Mouse (Mus musculus) MEL (cell line): Measurements from ENCODE around the gene Prickle4. TPM values are rescaled to one million over a fixed set of nuclear protein-coding genes. Genes with fewer than 3 reads are reported as not detected.

Experiments
- DNase-seq: peaks from one replicate; pipeline ENCODE4 v3.0.0; 2011; ENCODE audit warnings: low read depth, low spot score
- H3K27ac ChIP-seq: 2 replicates; pipeline ENCODE4 v1.5.1; 2012; ENCODE audit warnings: low read depth, mild to moderate bottlenecking, control low read depth, low read length, moderate library complexity; ENCODE audit not compliant: control insufficient read depth
- H3K27me3 ChIP-seq, 2 experiments: fragments of 150-350 bp in 1 of 2; sonication (generic) in 1 of 2; 2 replicates each; pipeline ENCODE4 v1.6.1; 2012; ENCODE audit warnings: low read length in 2 of 2, mild to moderate bottlenecking in 2 of 2, improper control_type of control experiment in 1 of 2, moderate library complexity in 1 of 2; ENCODE audit not compliant: insufficient read depth in 2 of 2, control insufficient read depth in 1 of 2
- H3K36me3 ChIP-seq, 2 experiments: 2 replicates each; pipeline ENCODE4 v1.6.1; 2012 to 2014; ENCODE audit warnings: low read length in 2 of 2, improper control_type of control experiment in 1 of 2, inconsistent platforms in 1 of 2, mild to moderate bottlenecking in 1 of 2; ENCODE audit not compliant: insufficient read depth in 2 of 2, control insufficient read depth in 1 of 2
- H3K4me1 ChIP-seq, 2 experiments: fragments of 150-350 bp in 1 of 2; sonication (generic) in 1 of 2; 2 replicates each; pipeline ENCODE4 v1.6.1; 2012; ENCODE audit warnings: low read length in 2 of 2, improper control_type of control experiment in 1 of 2, mild to moderate bottlenecking in 1 of 2; ENCODE audit not compliant: insufficient read depth in 2 of 2, control insufficient read depth in 1 of 2
- H3K4me3 ChIP-seq, 2 experiments: fragments of 150-350 bp in 1 of 2; sonication (generic) in 1 of 2; 2 replicates each; pipeline ENCODE4 v1.5.1; 2012; ENCODE audit warnings: low read depth in 2 of 2, low read length in 2 of 2, mild to moderate bottlenecking in 2 of 2, moderate library complexity in 2 of 2, control low read depth in 1 of 2, improper control_type of control experiment in 1 of 2; ENCODE audit not compliant: control insufficient read depth in 1 of 2, insufficient read depth in 1 of 2
- H3K79me2 ChIP-seq: 2 replicates; pipeline ENCODE4 v1.6.1; 2012; ENCODE audit warnings: mild to moderate bottlenecking, low read length, moderate library complexity; ENCODE audit not compliant: control insufficient read depth, poor library complexity, insufficient read depth
- H3K9ac ChIP-seq: 2 replicates; pipeline ENCODE4 v1.6.1; 2012; ENCODE audit warnings: low read depth, mild to moderate bottlenecking, control low read depth, low read length, moderate library complexity; ENCODE audit not compliant: control insufficient read depth, poor library complexity, severe bottlenecking
- H3K9me3 ChIP-seq: fragments of 150-350 bp; sonication (generic); replicated peaks from 2 replicates; pipeline ENCODE4 v1.6.1; 2012; ENCODE audit warnings: mild to moderate bottlenecking, low read length, improper control_type of control experiment, moderate library complexity; ENCODE audit not compliant: insufficient read depth
- CHD2 ChIP-seq: IDR thresholded peaks from 2 replicates; pipeline ENCODE4 v1.6.1; 2011; ENCODE audit warnings: low read length, improper control_type of control experiment
- EP300 ChIP-seq, 2 experiments: IDR thresholded peaks; 2 replicates each; pipeline ENCODE4 v1.6.1; 2011; ENCODE audit warnings: improper control_type of control experiment in 2 of 2, low read length in 2 of 2, low read depth in 1 of 2, mild to moderate bottlenecking in 1 of 2
- ETS1 ChIP-seq: IDR thresholded peaks from 2 replicates; pipeline ENCODE4 v1.6.1; 2012; ENCODE audit warnings: low read depth, mild to moderate bottlenecking, inconsistent platforms, low read length, improper control_type of control experiment, moderate library complexity
- GATA1 ChIP-seq: IDR thresholded peaks from 2 replicates; pipeline ENCODE4 v1.6.1; 2011; ENCODE audit warnings: low read depth, low read length, improper control_type of control experiment
- JUND ChIP-seq: IDR thresholded peaks from 2 replicates; pipeline ENCODE4 v1.6.1; 2011; ENCODE audit warnings: low read depth, mild to moderate bottlenecking, improper control_type of control experiment, low read length
- MXI1 ChIP-seq: IDR thresholded peaks from 2 replicates; pipeline ENCODE4 v1.6.1; 2011; ENCODE audit warnings: mild to moderate bottlenecking, low read depth, low read length, improper control_type of control experiment
- MYC ChIP-seq: IDR thresholded peaks from 2 replicates; pipeline ENCODE4 v1.6.1; 2011; ENCODE audit warnings: low read depth, mild to moderate bottlenecking, low read length, improper control_type of control experiment, moderate library complexity
- NRF1 ChIP-seq: IDR thresholded peaks from 2 replicates; pipeline ENCODE4 v1.6.1; 2014; ENCODE audit warnings: low read depth, mild to moderate bottlenecking, inconsistent platforms, low read length, improper control_type of control experiment, moderate library complexity; ENCODE audit not compliant: poor library complexity, insufficient read depth, severe bottlenecking
- POLR2AphosphoS5 ChIP-seq: IDR thresholded peaks from 2 replicates; pipeline ENCODE4 v1.6.1; 2012; ENCODE audit warnings: low read depth, borderline replicate concordance, mild to moderate bottlenecking, inconsistent platforms, low read length, moderate library complexity, mixed read lengths
- RAD21 ChIP-seq: IDR thresholded peaks from 2 replicates; pipeline ENCODE4 v1.6.1; 2011; ENCODE audit warnings: mild to moderate bottlenecking, low read depth, low read length, improper control_type of control experiment
- RCOR1 ChIP-seq: IDR thresholded peaks from 2 replicates; pipeline ENCODE4 v1.6.1; 2012; ENCODE audit warnings: low read depth, mild to moderate bottlenecking, inconsistent platforms, low read length, improper control_type of control experiment
- SIN3A ChIP-seq: IDR thresholded peaks from 2 replicates; pipeline ENCODE4 v1.6.1; 2012; ENCODE audit warnings: low read length, improper control_type of control experiment, inconsistent platforms
- SMC3 ChIP-seq: IDR thresholded peaks from 2 replicates; pipeline ENCODE4 v1.6.1; 2011; ENCODE audit warnings: low read depth, low read length, improper control_type of control experiment
- TAL1 ChIP-seq: IDR thresholded peaks from 2 replicates; pipeline ENCODE4 v1.6.1; 2012; ENCODE audit warnings: mild to moderate bottlenecking, inconsistent platforms, low read length, moderate library complexity, mixed read lengths
- TBP ChIP-seq: IDR thresholded peaks from 2 replicates; pipeline ENCODE4 v1.8.0; 2011; ENCODE audit warnings: low read depth, low read length, improper control_type of control experiment
- TCF12 ChIP-seq: IDR thresholded peaks from 2 replicates; pipeline ENCODE4 v1.6.1; 2014; ENCODE audit warnings: low read depth, mild to moderate bottlenecking, inconsistent platforms, low read length, improper control_type of control experiment, moderate library complexity
- UBTF ChIP-seq: IDR thresholded peaks from 2 replicates; pipeline ENCODE4 v1.6.1; 2012; ENCODE audit warnings: low read depth, mild to moderate bottlenecking, inconsistent platforms, low read length, improper control_type of control experiment, moderate library complexity, borderline replicate concordance; ENCODE audit not compliant: insufficient read depth
- USF2 ChIP-seq, 2 experiments: IDR thresholded peaks; 2 replicates each; pipeline ENCODE4 v1.6.1; 2011 to 2012; ENCODE audit warnings: improper control_type of control experiment in 2 of 2, low read length in 2 of 2, borderline replicate concordance in 1 of 2, inconsistent platforms in 1 of 2, low read depth in 1 of 2, mild to moderate bottlenecking in 1 of 2; ENCODE audit not compliant: insufficient read depth in 1 of 2
- ZC3H11A ChIP-seq: IDR thresholded peaks from 2 replicates; pipeline ENCODE4 v1.6.1; 2012; ENCODE audit warnings: low read depth, mild to moderate bottlenecking, inconsistent platforms, low read length, improper control_type of control experiment
- polyA plus RNA-seq, 2 experiments: library from polyadenylated mRNA; stranded (reverse) in 1 of 2; unstranded in 1 of 2; fragments of >175 nt in 1 of 2; fragments of >200 nt in 1 of 2; gene quantifications; 2 replicates each; pipeline versions ENCODE4 v1.2.1 to v1.2.4; 2012; ENCODE audit warnings: low replicate concordance in 2 of 2, low read depth in 1 of 2; ENCODE audit not compliant: insufficient read length in 2 of 2, insufficient read depth in 1 of 2, missing spikeins in 1 of 2
- total RNA-seq: library from RNA; depleted of rRNA; stranded (reverse); fragments of 300-350 nt; gene quantifications from 2 replicates; pipeline ENCODE4 v1.2.3, GENCODE M21; 2012

Gene Prickle4
- total and polyA plus RNA-seq, 3 experiments, result 0.23 to 4.3 TPM; not detected in 1

DNA sequence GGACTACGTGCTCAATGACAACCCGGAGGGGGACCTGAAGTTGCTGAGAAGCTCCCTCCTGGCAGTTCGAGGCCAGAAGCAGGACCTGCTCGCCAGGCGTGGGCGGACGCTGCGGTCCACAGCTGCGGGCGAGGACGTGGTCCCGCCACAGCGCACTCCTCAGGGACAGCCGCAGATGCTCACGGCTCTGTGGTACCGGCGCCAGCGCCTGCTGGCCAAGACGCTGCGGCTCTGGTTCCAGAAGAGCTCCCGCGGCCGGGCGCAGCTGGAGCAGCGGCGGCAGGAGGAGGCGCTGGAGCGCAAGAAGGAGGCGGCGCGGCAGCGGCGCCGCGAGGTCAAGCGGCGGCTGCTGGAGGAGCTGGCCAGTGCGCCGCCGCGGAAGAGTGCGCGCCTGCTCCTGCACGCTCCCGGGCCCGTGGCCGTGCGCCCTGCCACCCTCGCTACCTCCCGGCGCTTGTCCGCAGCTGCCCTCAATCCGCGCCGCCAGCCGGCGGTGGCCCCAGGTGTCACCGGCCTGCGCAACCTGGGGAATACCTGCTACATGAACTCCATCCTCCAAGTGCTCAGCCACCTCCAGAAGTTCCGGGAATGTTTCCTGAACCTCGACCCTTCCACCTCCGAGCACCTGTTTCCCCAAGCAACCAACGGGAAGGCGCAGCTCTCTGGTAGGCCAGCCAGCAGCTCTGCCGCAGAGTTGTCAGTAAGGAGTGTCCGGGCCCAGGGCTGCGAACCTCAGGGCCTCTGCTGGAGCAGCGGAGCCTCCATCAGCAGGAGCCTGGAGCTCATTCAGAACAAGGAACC lies 22.0 kb downstream of the Prickle4 start:
- no peaks in the 10 kb centered on the region; a peak in 1 of 4 replicates for H3K36me3 ChIP-seq

DNA sequence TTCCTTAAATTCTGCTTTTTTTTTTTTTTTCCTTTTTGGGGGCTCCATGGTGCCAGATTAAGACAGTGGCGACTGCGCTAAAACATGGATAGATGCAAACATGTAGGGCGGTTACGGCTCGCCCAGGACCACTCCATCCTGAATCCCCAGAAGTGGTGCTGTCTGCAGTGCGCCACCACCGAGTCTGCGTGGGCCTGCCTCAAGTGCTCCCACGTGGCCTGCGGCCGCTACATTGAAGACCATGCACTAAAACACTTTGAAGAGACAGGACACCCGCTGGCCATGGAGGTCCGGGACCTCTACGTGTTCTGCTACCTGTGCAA lies 22.6 kb downstream of the Prickle4 start:
- no peak for DNase-seq
- H3K27me3 ChIP-seq, result no peaks in the 10 kb centered on the region
- H3K79me2 ChIP-seq, result no peaks in the 10 kb centered on the region
- H3K4me1 ChIP-seq, result no peaks in the 10 kb centered on the region
- TF ChIP-seq GATA1, result no peak
- no peak for TF ChIP-seq CHD2
- TF ChIP-seq EP300 (IDR thresholded peaks at IDR 0.05; ENCODE audit: low read depth in 1 of 2, low read length in 2 of 2), result no peak
- no peak for TF ChIP-seq USF2 (IDR thresholded peaks at IDR 0.05; ENCODE audit: borderline replicate concordance in 1 of 2, insufficient read depth in 1 of 2, low read depth in 1 of 2, low read length in 2 of 2)
- TF ChIP-seq MXI1, result no peak
- no peak for TF ChIP-seq TCF12
- no peak for TF ChIP-seq MYC
- TF ChIP-seq ETS1, result no peak
- TF ChIP-seq JUND, result no peak
- no peak for TF ChIP-seq SMC3
- TF ChIP-seq ZC3H11A, result no peak
- TF ChIP-seq SIN3A, result no peak
- no peak for TF ChIP-seq TAL1
- no peak for TF ChIP-seq TBP
- TF ChIP-seq, all 39 proteins: peak for 0
- no peaks in the 10 kb centered on the region for H3K9me3 ChIP-seq
- no peak overlapping the region for H3K27ac ChIP-seq
- no peaks in the 10 kb centered on the region; a peak in 1 of 4 replicates for H3K36me3 ChIP-seq
- no peak overlapping the region for H3K4me3 ChIP-seq
- H3K9ac ChIP-seq, result no peak overlapping the region

More for the DNA sequence above, 22.0 kb downstream of the Prickle4 start:
- Histone ChIP-seq H3K9me3 (no peaks in the 10 kb centered on the region), H3K9ac (no peak overlapping the region), H3K4me1 (no peaks in the 10 kb centered on the region), H3K27me3 (no peaks in the 10 kb centered on the region), H3K79me2 (no peaks in the 10 kb centered on the region), H3K4me3 (no peak overlapping the region), H3K27ac (no peak overlapping the region)
- no peak for DNase-seq
- TF ChIP-seq UBTF (no peak), MXI1 (no peak), USF2 (IDR thresholded peaks at IDR 0.05; ENCODE audit: borderline replicate concordance in 1 of 2, insufficient read depth in 1 of 2, low read depth in 1 of 2, low read length in 2 of 2) (no peak), TBP (no peak), EP300 (IDR thresholded peaks at IDR 0.05; ENCODE audit: low read depth in 1 of 2, low read length in 2 of 2) (no peak), NRF1 (no peak), RCOR1 (no peak), RAD21 (no peak), POLR2AphosphoS5 (no peak), TAL1 (no peak)
